Mouse (Mus musculus) hindbrain, embryonic 12.5 days (tissue): Measurements from ENCODE around the gene Btnl10. TPM values are rescaled to one million over a fixed set of nuclear protein-coding genes. Genes with fewer than 3 reads are reported as not detected.

Experiments used
- ATAC-seq: fragments of 200-750 bp; cut with Nextera tagmentation; 2 replicates; pipeline ENCODE4 v1.8.0; 2017; ENCODE audit warnings: moderate TSS enrichment; ENCODE audit not compliant: low FRiP score
- H3K27ac ChIP-seq: fragments of 300-500 bp; sonication (generic); 2 replicates; pipeline ENCODE4 v1.5.1; 2016; ENCODE audit warnings: mild to moderate bottlenecking
- H3K27me3 ChIP-seq: fragments of 300-500 bp; sonication (generic); 2 replicates; pipeline ENCODE4 v1.6.1; 2016; ENCODE audit warnings: mild to moderate bottlenecking
- H3K36me3 ChIP-seq: fragments of 300-500 bp; sonication (generic); 2 replicates; pipeline ENCODE4 v1.6.1; 2016; ENCODE audit warnings: mild to moderate bottlenecking
- H3K4me1 ChIP-seq: fragments of 300-500 bp; sonication (generic); 2 replicates; pipeline ENCODE4 v1.6.1; 2016
- H3K4me2 ChIP-seq: fragments of 300-500 bp; sonication (generic); replicated peaks from 2 replicates; pipeline ENCODE4 v1.6.1; 2016; ENCODE audit warnings: mild to moderate bottlenecking
- H3K4me3 ChIP-seq: fragments of 300-500 bp; sonication (generic); 2 replicates; pipeline ENCODE4 v1.5.1; 2016; ENCODE audit warnings: mild to moderate bottlenecking
- H3K9ac ChIP-seq: fragments of 300-500 bp; sonication (generic); 2 replicates; pipeline ENCODE4 v1.6.1; 2016; ENCODE audit warnings: mild to moderate bottlenecking, moderate library complexity
- H3K9me3 ChIP-seq: fragments of 300-500 bp; sonication (generic); replicated peaks from 2 replicates; pipeline ENCODE4 v1.6.1; 2016; ENCODE audit warnings: mild to moderate bottlenecking
- WGBS: fragments of 180-500 bp; shearing (Covaris S2); methylation state at CpG from one replicate; pipeline ENCODE4 v1.1.7; 2016; 5-methylcytosine and 5-hydroxymethylcytosine counted together
- polyA plus RNA-seq: library from polyadenylated mRNA; unstranded; fragments of >200 nt; fragmentation: Nextera tagmentation; extraction: Ambion mirVana; gene quantifications from 2 replicates; pipeline ENCODE4 v1.2.1, GENCODE M21; 2016

Btnl10 gene
- polyA plus RNA-seq, 1 experiment from 2014 or later, result not detected

GRCm38 (mm10) chr11:58914461-58915028 is 3.2 kb upstream of the Btnl10 start:
- Histone ChIP-seq H3K27ac (no peak overlapping the region), H3K27me3 (no peaks in the 10 kb centered on the region), H3K9ac (peak overlapping the region; percentile 33), H3K9me3 (no peaks in the 10 kb centered on the region), H3K36me3 (no peaks in the 10 kb centered on the region), H3K4me3 (peak overlapping the region; percentile 18), H3K4me2 (peak overlapping the region; percentile 47), H3K4me1 (peaks cover 4% of the 10 kb centered on the region; the same call in 1 of the 2 replicates)
- ATAC-seq, result 0 out of 2 replicates have a peak, but pooled peaks have one; percentile 35
- 17% methylated on average over 17 of the region's 17 CpGs for WGBS

DNA sequence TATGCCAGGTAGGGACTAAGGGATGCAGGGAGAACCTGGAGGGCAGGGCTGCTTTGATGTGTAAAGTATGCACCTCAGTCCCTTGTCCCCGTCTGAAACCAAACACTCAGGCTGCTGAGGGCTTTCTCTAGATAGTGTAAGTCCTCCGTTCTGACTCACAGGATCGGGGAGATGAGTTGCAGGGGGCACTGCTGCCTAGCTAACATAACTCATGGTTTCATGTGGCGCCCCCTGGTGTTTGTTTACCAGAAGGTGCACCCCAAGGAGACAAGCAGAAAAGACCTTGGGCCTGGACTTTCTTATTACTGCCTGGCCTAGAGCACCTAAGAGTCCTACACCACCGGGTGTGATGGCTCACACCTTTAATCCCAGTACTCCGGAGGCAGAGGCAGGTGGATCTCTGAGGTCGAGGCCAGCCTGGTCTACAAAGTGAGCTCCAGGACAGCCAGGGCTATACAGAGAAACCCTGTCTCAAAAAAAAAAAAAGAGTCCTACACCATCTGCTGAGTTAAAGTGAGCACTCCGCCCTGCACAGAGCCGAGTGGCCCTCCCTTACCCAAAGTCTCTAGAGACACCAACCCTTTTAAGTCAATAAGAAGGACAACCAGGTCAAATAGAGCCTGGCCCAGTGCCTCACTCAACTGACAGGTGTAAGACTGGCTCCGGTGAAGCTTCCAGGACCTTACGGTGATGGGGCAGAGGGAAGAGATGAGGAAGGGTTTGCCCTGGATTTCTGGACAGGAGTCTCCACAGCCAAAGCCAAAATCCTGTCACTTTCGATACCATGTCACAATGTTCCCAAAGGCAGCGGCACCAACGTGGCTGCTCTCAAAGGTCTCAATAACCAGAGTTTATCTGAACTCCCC is 596 bp upstream of the Btnl10 start:
- H3K4me3 ChIP-seq, result no peak overlapping the region
- H3K9me3 ChIP-seq, result no peaks in the 10 kb centered on the region
- no peaks in the 10 kb centered on the region for H3K36me3 ChIP-seq
- no peak overlapping the region for H3K4me2 ChIP-seq
- no peaks in the 10 kb centered on the region for H3K27me3 ChIP-seq
- H3K9ac ChIP-seq, result no peak overlapping the region
- no peak for ATAC-seq
- H3K4me1 ChIP-seq, result peaks cover 4% of the 10 kb centered on the region; the same call in 1 of the 2 replicates
- no peak overlapping the region for H3K27ac ChIP-seq
- WGBS, result 56% methylated on average over 14 of the region's 14 CpGs

DNA sequence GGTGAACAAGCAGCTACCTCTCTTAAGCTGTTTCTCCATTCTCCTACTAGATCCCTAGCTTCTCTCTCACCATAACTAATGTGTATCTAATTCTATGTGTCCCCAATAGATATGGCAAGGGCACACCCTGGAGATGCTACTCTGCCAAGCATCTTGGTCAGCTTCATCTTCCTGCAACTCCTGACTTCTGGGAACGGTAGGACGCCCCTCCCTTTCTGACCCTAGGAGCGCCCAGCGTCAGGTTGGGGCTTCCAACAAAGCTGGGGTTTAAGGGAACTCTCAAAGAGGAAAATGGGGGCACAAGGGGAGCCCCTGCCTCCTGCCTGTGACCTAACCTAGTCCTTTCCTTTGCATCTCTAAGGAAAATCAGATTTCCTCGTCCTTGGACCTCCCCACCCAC is 1.1 kb downstream of the Btnl10 start:
- Histone ChIP-seq H3K4me1 (peaks cover 4% of the 10 kb centered on the region; the same call in 1 of the 2 replicates), H3K27ac (no peak overlapping the region), H3K27me3 (no peaks in the 10 kb centered on the region), H3K4me3 (no peak overlapping the region), H3K9ac (no peak overlapping the region), H3K9me3 (no peaks in the 10 kb centered on the region), H3K36me3 (no peaks in the 10 kb centered on the region), H3K4me2 (no peak overlapping the region)
- WGBS, result 79% methylated on average over 5 of the region's 5 CpGs
- ATAC-seq, result no peak

DNA sequence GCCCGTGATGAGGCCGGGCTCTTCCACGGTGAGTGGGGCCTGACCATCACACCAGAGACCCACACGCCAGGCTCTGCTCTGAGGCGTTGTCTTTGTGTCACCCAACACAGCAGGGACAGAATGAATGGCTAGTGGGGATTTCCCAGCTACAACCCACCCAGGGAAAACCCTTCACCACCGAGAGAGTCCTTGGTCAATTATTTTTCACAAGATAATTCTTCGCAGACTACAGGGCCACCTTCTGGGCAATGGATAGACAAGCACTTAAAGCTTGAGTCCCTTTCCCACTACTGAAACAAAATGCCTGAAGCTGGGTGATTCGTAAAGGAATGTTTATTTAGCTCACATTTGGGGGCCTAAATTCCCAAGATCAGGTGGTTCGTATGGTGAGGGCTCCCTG is 4.7 kb downstream of the Btnl10 start:
- no peaks in the 10 kb centered on the region for H3K4me1 ChIP-seq
- no peak overlapping the region for H3K4me3 ChIP-seq
- no peaks in the 10 kb centered on the region for H3K27me3 ChIP-seq
- H3K36me3 ChIP-seq, result no peaks in the 10 kb centered on the region
- 81% methylated on average over 9 of the region's 9 CpGs for WGBS
- no peaks in the 10 kb centered on the region for H3K9me3 ChIP-seq
- no peak for ATAC-seq
- H3K27ac ChIP-seq, result no peak overlapping the region
- H3K9ac ChIP-seq, result no peak overlapping the region
- no peak overlapping the region for H3K4me2 ChIP-seq

GRCm38 (mm10) chr11:58926651-58927050 is 8.9 kb downstream of the Btnl10 start:
- no peak for ATAC-seq
- 0 out of 2 replicates have a peak, but pooled peaks cover 5% of the 10 kb centered on the region for H3K4me1 ChIP-seq
- H3K4me3 ChIP-seq, result no peak overlapping the region
- peaks cover 10% of the 10 kb centered on the region for H3K36me3 ChIP-seq
- no peaks in the 10 kb centered on the region for H3K9me3 ChIP-seq
- H3K9ac ChIP-seq, result no peak overlapping the region
- no peaks in the 10 kb centered on the region for H3K27me3 ChIP-seq
- H3K4me2 ChIP-seq, result no peak overlapping the region
- WGBS, result 92% methylated on average over 2 of the region's 3 CpGs
- H3K27ac ChIP-seq, result no peak overlapping the region

- H3K36me3 ChIP-seq, result peaks cover 14% of the 10 kb centered on the region
- no peak overlapping the region for H3K9ac ChIP-seq
- H3K27me3 ChIP-seq, result no peaks in the 10 kb centered on the region
- H3K27ac ChIP-seq, result no peak overlapping the region
- ATAC-seq, result no peak
- H3K9me3 ChIP-seq, result no peaks in the 10 kb centered on the region
- 79% methylated on average over 2 of the region's 2 CpGs for WGBS
- no peak overlapping the region for H3K4me2 ChIP-seq
- H3K4me1 ChIP-seq, result 0 out of 2 replicates have a peak, but pooled peaks cover 5% of the 10 kb centered on the region
- H3K4me3 ChIP-seq, result no peak overlapping the region
These were observed 9.3 kb downstream of the Btnl10 start for GRCm38 (mm10) chr11:58927053-58927452.

- 0 out of 2 replicates have a peak overlapping the region, but pooled peaks have one; percentile 2 for H3K4me3 ChIP-seq
- H3K9ac ChIP-seq, result no peak overlapping the region
- H3K9me3 ChIP-seq, result no peaks in the 10 kb centered on the region
- H3K27ac ChIP-seq, result no peak overlapping the region
- peak; percentile 65 for ATAC-seq
- whole genome bisulfite sequencing, result 39% methylated on average over 20 of the region's 20 CpGs
- peaks cover 23% of the 10 kb centered on the region for H3K36me3 ChIP-seq
- H3K4me2 ChIP-seq, result peak overlapping the region; percentile 33
- no peaks in the 10 kb centered on the region for H3K27me3 ChIP-seq
- H3K4me1 ChIP-seq, result 0 out of 2 replicates have a peak, but pooled peaks cover 5% of the 10 kb centered on the region
These were observed 10.3 kb downstream of the Btnl10 start for GRCm38 (mm10) chr11:58927790-58928651.

DNA sequence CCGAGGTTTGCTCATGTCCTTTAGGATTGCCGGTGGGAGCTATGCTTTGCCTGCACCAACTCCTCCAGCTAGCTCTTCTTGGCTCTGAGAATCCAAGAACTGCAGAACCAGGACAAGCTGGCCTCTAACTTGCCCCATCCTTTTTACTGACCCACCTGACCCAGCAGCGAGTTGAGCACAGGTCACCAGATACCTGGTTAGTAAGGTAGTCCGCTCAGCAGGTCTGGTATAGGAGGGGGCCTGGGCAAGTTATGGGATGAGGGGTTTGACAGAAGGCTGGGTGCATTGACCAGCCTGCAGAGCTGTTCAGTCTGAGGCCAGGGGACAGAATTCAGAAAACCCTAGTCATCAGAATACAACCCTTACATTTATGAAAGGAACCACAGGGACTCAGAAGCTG is 11.3 kb downstream of the Btnl10 start:
- WGBS, result 79% methylated on average over 4 of the region's 4 CpGs
- no peak overlapping the region for H3K9ac ChIP-seq
- no peak overlapping the region for H3K27ac ChIP-seq
- no peak for ATAC-seq
- no peak overlapping the region for H3K4me3 ChIP-seq
- H3K4me1 ChIP-seq, result 0 out of 2 replicates have a peak, but pooled peaks cover 5% of the 10 kb centered on the region
- no peaks in the 10 kb centered on the region for H3K27me3 ChIP-seq
- H3K36me3 ChIP-seq, result peaks cover 34% of the 10 kb centered on the region
- H3K9me3 ChIP-seq, result no peaks in the 10 kb centered on the region
- no peak overlapping the region for H3K4me2 ChIP-seq

- no peaks in the 10 kb centered on the region for H3K27me3 ChIP-seq
- H3K9ac ChIP-seq, result no peak overlapping the region
- no peak for ATAC-seq
- no peak overlapping the region for H3K4me3 ChIP-seq
- H3K4me1 ChIP-seq, result 0 out of 2 replicates have a peak, but pooled peaks cover 5% of the 10 kb centered on the region
- H3K4me2 ChIP-seq, result no peak overlapping the region
- no peak overlapping the region for H3K27ac ChIP-seq
- no peaks in the 10 kb centered on the region for H3K9me3 ChIP-seq
- peaks cover 39% of the 10 kb centered on the region for H3K36me3 ChIP-seq
- 58% methylated on average over 3 of the region's 3 CpGs for WGBS
These were observed 11.9 kb downstream of the Btnl10 start for GRCm38 (mm10) chr11:58929641-58930040.

DNA sequence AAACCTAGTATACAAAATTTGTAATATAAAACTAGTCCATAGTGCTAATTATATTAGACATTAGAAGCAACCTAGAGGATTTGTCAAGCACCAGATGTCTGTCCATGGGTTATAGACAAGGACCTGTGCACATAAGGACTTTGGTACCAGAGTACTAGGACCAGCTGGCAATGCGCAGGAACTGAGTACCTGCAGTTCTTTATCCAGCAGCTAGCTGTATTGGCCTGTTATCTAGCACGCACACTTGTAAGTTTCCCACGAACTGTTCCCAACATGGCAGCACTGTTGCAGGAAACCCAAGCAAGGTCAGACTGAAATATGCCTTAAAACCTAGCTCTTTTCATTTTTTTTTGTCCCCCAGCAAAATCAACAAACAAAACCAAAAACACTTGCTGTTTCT is 12.5 kb downstream of the Btnl10 start:
- Histone ChIP-seq H3K4me1 (0 out of 2 replicates have a peak, but pooled peaks cover 5% of the 10 kb centered on the region), H3K9ac (no peak overlapping the region), H3K4me3 (no peak overlapping the region), H3K27ac (no peak overlapping the region), H3K4me2 (no peak overlapping the region), H3K27me3 (no peaks in the 10 kb centered on the region), H3K36me3 (peaks cover 39% of the 10 kb centered on the region), H3K9me3 (no peaks in the 10 kb centered on the region)
- no peak for ATAC-seq
- 87% methylated on average over 3 of the region's 3 CpGs for WGBS

- Histone ChIP-seq H3K27ac (no peak overlapping the region), H3K9ac (no peak overlapping the region), H3K4me2 (no peak overlapping the region), H3K4me1 (peaks cover 13% of the 10 kb centered on the region), H3K9me3 (no peaks in the 10 kb centered on the region), H3K36me3 (peaks cover 50% of the 10 kb centered on the region), H3K4me3 (no peak overlapping the region), H3K27me3 (no peaks in the 10 kb centered on the region)
- 94% methylated on average over 4 of the region's 4 CpGs for WGBS
- no peak for ATAC-seq
These were observed 13.9 kb downstream of the Btnl10 start for GRCm38 (mm10) chr11:58931576-58931975.

DNA sequence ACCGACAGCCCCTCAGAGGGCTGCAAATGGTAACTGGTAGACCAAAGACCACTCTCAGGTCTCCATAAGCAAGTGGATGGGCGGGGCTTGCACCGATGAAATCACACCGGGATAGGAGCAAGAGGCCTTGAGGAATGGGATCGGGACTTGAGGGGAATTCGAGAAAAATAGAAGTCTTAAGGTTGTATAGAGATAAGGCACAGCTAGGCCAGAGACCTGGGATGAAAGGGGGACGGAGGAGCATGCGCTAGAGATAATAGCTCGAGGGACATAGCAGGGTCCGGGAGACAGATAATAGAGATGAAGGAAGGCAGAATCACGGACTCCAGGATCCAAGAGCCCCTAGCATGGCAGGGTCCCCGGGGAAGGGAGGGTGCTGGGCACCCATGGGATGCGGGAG is 20.2 kb downstream of the Btnl10 start:
- Histone ChIP-seq H3K4me1 (peaks cover 26% of the 10 kb centered on the region), H3K4me3 (peak overlapping the region; percentile 98), H3K36me3 (peaks cover 32% of the 10 kb centered on the region), H3K4me2 (peak overlapping the region; percentile 81), H3K9me3 (no peaks in the 10 kb centered on the region), H3K27me3 (no peaks in the 10 kb centered on the region), H3K9ac (peak overlapping the region; percentile 100), H3K27ac (peak overlapping the region; percentile 94)
- peak; percentile 10; the same call in 1 of the 2 replicates for ATAC-seq
- WGBS, result under 1% methylated on average over 13 of the region's 13 CpGs
